Mouse (Mus musculus): ENCODE results near the gene Brpf3. TPM values are rescaled to one million over a fixed set of nuclear protein-coding genes. Genes with fewer than 3 reads are reported as not detected.

Gene Brpf3
- polyA plus RNA-seq, 1 experiment from 2014 or later = 5.2 TPM

GRCm38 (mm10) chr17:28825359-28826041 lies 24.6 kb downstream of the Brpf3 start:
- no peaks in the 10 kb centered on the region for H3K4me1 ChIP-seq (replicated peaks; ENCODE audit: control insufficient read depth, insufficient read depth)
- no peak for TF ChIP-seq EP300 (optimal IDR thresholded peaks at IDR 0.05)
- no peak for TF ChIP-seq CTCF (IDR thresholded peaks at IDR 0.05; ENCODE audit: low read depth)
- no peak overlapping the region for H3K9ac ChIP-seq (ENCODE audit: low read length)
- DNase-seq (ENCODE audit: low spot score) (no peak), ATAC-seq (ENCODE audit: low FRiP score, low TSS enrichment) (0 out of 2 replicates have a peak, but pooled peaks have one; percentile 21)
- no peak overlapping the region for H3K4me3 ChIP-seq (ENCODE audit: low read depth, low read length)
- 80% methylated on average over 6 of the region's 6 CpGs for WGBS
- peak overlapping the region; percentile 13; the same call in 1 of the 2 replicates for H3K27ac ChIP-seq (replicated peaks)
- H3K27me3 ChIP-seq (ENCODE audit: control insufficient read depth, insufficient read depth, low read length) = no peaks in the 10 kb centered on the region
- H3K4me2 ChIP-seq (replicated peaks; ENCODE audit: low read depth) = no peak overlapping the region
- peaks cover 38% of the 10 kb centered on the region for H3K36me3 ChIP-seq (ENCODE audit: control insufficient read depth, insufficient read depth, low read length)
- no peaks in the 10 kb centered on the region for H3K9me3 ChIP-seq (ENCODE audit: control insufficient read depth, low read length)

- no peaks in the 10 kb centered on the region for H3K9me3 ChIP-seq (ENCODE audit: control insufficient read depth, low read length)
- peaks cover 42% of the 10 kb centered on the region for H3K36me3 ChIP-seq (ENCODE audit: control insufficient read depth, insufficient read depth, low read length)
- 82% methylated on average over 8 of the region's 8 CpGs for WGBS
- no peak overlapping the region for H3K4me3 ChIP-seq (ENCODE audit: low read depth, low read length)
- H3K9ac ChIP-seq (ENCODE audit: low read length) = no peak overlapping the region
- no peaks in the 10 kb centered on the region for H3K27me3 ChIP-seq (ENCODE audit: control insufficient read depth, insufficient read depth, low read length)
- TF ChIP-seq CTCF (IDR thresholded peaks at IDR 0.05; ENCODE audit: low read depth) (no peak; the same call in 1 of the 2 replicates), EP300 (optimal IDR thresholded peaks at IDR 0.05) (no peak)
- no peak overlapping the region for H3K27ac ChIP-seq (replicated peaks)
- H3K4me2 ChIP-seq (replicated peaks; ENCODE audit: low read depth) = no peak overlapping the region
- ATAC-seq (ENCODE audit: low FRiP score, low TSS enrichment) = no peak
- H3K4me1 ChIP-seq (replicated peaks; ENCODE audit: control insufficient read depth, insufficient read depth) = no peaks in the 10 kb centered on the region
- no peak for DNase-seq (ENCODE audit: low spot score)
Measured at GRCm38 (mm10) chr17:28827665-28828231, 26.9 kb downstream of the Brpf3 start.

GRCm38 (mm10) chr17:28829120-28829519 lies 28.2 kb downstream of the Brpf3 start:
- Histone ChIP-seq H3K9me3 (ENCODE audit: control insufficient read depth, low read length) (no peaks in the 10 kb centered on the region), H3K4me2 (replicated peaks; ENCODE audit: low read depth) (no peak overlapping the region), H3K27me3 (ENCODE audit: control insufficient read depth, insufficient read depth, low read length) (no peaks in the 10 kb centered on the region), H3K4me1 (replicated peaks; ENCODE audit: control insufficient read depth, insufficient read depth) (no peaks in the 10 kb centered on the region), H3K9ac (ENCODE audit: low read length) (no peak overlapping the region), H3K27ac (replicated peaks) (no peak overlapping the region), H3K4me3 (ENCODE audit: low read depth, low read length) (no peak overlapping the region), H3K36me3 (ENCODE audit: control insufficient read depth, insufficient read depth, low read length) (peaks cover 40% of the 10 kb centered on the region)
- TF ChIP-seq EP300 (optimal IDR thresholded peaks at IDR 0.05) = no peak
- no peak for TF ChIP-seq CTCF (IDR thresholded peaks at IDR 0.05; ENCODE audit: low read depth)
- 84% methylated on average over 14 of the region's 14 CpGs for WGBS
- no peak for ATAC-seq (ENCODE audit: low FRiP score, low TSS enrichment)
- DNase-seq (ENCODE audit: low spot score) = no peak

DNA sequence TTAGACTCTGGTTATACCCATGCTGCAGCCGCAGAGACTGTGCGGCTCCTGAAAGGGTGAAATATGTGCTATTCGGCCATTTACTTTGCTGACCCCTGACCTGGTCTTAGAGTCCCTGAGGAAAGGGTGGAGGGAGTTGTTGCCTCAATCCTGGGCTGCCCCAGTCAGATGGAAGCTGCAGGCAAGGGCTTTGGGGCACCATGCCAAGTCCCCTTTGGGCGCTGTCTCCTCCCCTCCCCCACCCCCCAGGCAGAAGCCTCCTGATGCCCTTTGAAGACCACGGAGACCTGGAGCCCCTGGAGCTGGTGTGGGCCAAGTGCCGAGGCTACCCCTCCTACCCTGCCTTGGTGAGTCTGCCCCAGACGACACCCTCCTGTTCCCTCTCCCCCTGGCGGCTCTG lies 30.2 kb downstream of the Brpf3 start:
- no peak overlapping the region for H3K4me2 ChIP-seq (replicated peaks; ENCODE audit: low read depth)
- H3K4me1 ChIP-seq (replicated peaks; ENCODE audit: control insufficient read depth, insufficient read depth) = no peaks in the 10 kb centered on the region
- no peak overlapping the region for H3K4me3 ChIP-seq (ENCODE audit: low read depth, low read length)
- DNase-seq (ENCODE audit: low spot score) (no peak), ATAC-seq (ENCODE audit: low FRiP score, low TSS enrichment) (peak; percentile 27; the same call in 1 of the 2 replicates)
- no peaks in the 10 kb centered on the region for H3K9me3 ChIP-seq (ENCODE audit: control insufficient read depth, low read length)
- H3K36me3 ChIP-seq (ENCODE audit: control insufficient read depth, insufficient read depth, low read length) = peaks cover 35% of the 10 kb centered on the region
- no peaks in the 10 kb centered on the region for H3K27me3 ChIP-seq (ENCODE audit: control insufficient read depth, insufficient read depth, low read length)
- 80% methylated on average over 8 of the region's 8 CpGs for WGBS
- H3K9ac ChIP-seq (ENCODE audit: low read length) = no peak overlapping the region
- TF ChIP-seq EP300 (optimal IDR thresholded peaks at IDR 0.05) (no peak), CTCF (IDR thresholded peaks at IDR 0.05; ENCODE audit: low read depth) (no peak)
- H3K27ac ChIP-seq (replicated peaks) = no peak overlapping the region

DNA sequence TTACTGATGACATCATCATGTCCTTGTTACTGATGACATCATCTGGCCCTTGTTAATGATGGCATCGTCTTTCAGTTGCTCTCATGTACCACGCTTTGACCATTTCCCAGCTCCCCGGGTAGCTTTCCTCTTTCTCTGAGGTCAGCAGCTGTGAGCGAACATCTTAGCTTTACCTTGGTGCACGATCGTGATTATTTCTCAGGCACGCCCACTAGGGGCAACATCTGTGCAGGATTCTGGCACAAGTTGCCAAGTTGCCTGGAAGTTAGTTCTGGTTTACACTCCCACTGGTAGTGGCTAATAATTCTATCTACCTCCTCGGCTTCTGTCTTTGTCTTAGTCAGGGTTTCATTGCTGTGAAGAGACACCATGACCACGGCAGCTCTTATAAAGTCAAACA lies 31.1 kb downstream of the Brpf3 start:
- DNase-seq (ENCODE audit: low spot score) (no peak), ATAC-seq (ENCODE audit: low FRiP score, low TSS enrichment) (no peak)
- no peak overlapping the region for H3K27ac ChIP-seq (replicated peaks)
- H3K27me3 ChIP-seq (ENCODE audit: control insufficient read depth, insufficient read depth, low read length) = no peaks in the 10 kb centered on the region
- 84% methylated on average over 9 of the region's 9 CpGs for WGBS
- no peak overlapping the region for H3K4me2 ChIP-seq (replicated peaks; ENCODE audit: low read depth)
- H3K4me3 ChIP-seq (ENCODE audit: low read depth, low read length) = no peak overlapping the region
- H3K9me3 ChIP-seq (ENCODE audit: control insufficient read depth, low read length) = no peaks in the 10 kb centered on the region
- TF ChIP-seq EP300 (optimal IDR thresholded peaks at IDR 0.05) (no peak), CTCF (IDR thresholded peaks at IDR 0.05; ENCODE audit: low read depth) (peak; percentile 22)
- H3K36me3 ChIP-seq (ENCODE audit: control insufficient read depth, insufficient read depth, low read length) = peaks cover 33% of the 10 kb centered on the region
- no peaks in the 10 kb centered on the region for H3K4me1 ChIP-seq (replicated peaks; ENCODE audit: control insufficient read depth, insufficient read depth)
- no peak overlapping the region for H3K9ac ChIP-seq (ENCODE audit: low read length)

DNA sequence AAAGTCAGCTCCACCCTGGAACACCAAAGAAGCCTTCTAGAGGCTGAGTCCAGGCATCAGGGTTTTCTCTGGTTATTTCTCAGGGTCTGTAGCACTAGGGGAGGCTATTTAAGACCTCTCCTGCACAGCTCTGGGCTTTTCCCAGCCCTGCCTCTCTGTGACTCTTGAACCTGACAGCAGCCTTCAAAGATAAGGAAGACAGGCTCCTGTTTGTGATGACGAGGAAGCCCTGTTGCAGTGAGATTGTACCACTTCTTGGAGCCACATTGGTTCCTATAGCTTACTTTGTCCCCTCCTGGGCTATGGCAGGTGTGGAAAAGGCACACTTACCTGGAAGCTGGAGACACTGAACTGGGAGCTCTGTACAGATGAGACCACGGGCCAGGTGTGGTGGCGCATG lies 32.0 kb downstream of the Brpf3 start:
- peaks cover 38% of the 10 kb centered on the region for H3K36me3 ChIP-seq (ENCODE audit: control insufficient read depth, insufficient read depth, low read length)
- TF ChIP-seq CTCF (IDR thresholded peaks at IDR 0.05; ENCODE audit: low read depth) (no peak), EP300 (optimal IDR thresholded peaks at IDR 0.05) (no peak)
- ATAC-seq (ENCODE audit: low FRiP score, low TSS enrichment) = no peak

More for the DNA sequence above, 32.0 kb downstream of the Brpf3 start:
- WGBS = 88% methylated on average over 3 of the region's 3 CpGs
- Histone ChIP-seq H3K27ac (replicated peaks) (no peak overlapping the region), H3K27me3 (ENCODE audit: control insufficient read depth, insufficient read depth, low read length) (no peaks in the 10 kb centered on the region), H3K4me3 (ENCODE audit: low read depth, low read length) (no peak overlapping the region), H3K4me2 (replicated peaks; ENCODE audit: low read depth) (no peak overlapping the region), H3K9me3 (ENCODE audit: control insufficient read depth, low read length) (no peaks in the 10 kb centered on the region), H3K9ac (ENCODE audit: low read length) (no peak overlapping the region), H3K4me1 (replicated peaks; ENCODE audit: control insufficient read depth, insufficient read depth) (no peaks in the 10 kb centered on the region)
- DNase-seq (ENCODE audit: low spot score) = no peak
